Mouse (Mus musculus) ES-E14 (cell line): Measurements from ENCODE around the gene Ksr1. TPM values are rescaled to one million over a fixed set of nuclear protein-coding genes. Genes with fewer than 3 reads are reported as not detected.

Source experiments
- DNase-seq: peaks from one replicate; pipeline ENCODE4 v3.0.0-alpha.2; 2013; ENCODE audit warnings: low read depth, low spot score
- H3K27ac ChIP-seq: 2 replicates; pipeline ENCODE4 v1.5.1; 2012; ENCODE audit warnings: low read depth, mild to moderate bottlenecking, low read length, moderate library complexity, mixed read lengths; ENCODE audit not compliant: poor library complexity, insufficient read depth, severe bottlenecking
- H3K36me3 ChIP-seq: 2 replicates; pipeline ENCODE4 v1.6.1; 2012; ENCODE audit warnings: mild to moderate bottlenecking, low read length, moderate library complexity, mixed read lengths; ENCODE audit not compliant: control insufficient read depth, poor library complexity, insufficient read depth, severe bottlenecking
- H3K4me1 ChIP-seq, 2 experiments: fragments of 150-350 bp in 1 of 2; sonication (generic) in 1 of 2; 2 replicates each; pipeline ENCODE4 v1.6.1; 2012; ENCODE audit warnings: low read length in 2 of 2, mild to moderate bottlenecking in 1 of 2, mixed read lengths in 1 of 2; ENCODE audit not compliant: control insufficient read depth in 2 of 2, insufficient read depth in 2 of 2, poor library complexity in 1 of 2
- H3K4me3 ChIP-seq, 2 experiments: fragments of 150-350 bp in 1 of 2; sonication (generic) in 1 of 2; 2 replicates each; pipeline ENCODE4 v1.5.1; 2012; ENCODE audit warnings: low read length in 2 of 2, low read depth in 1 of 2, mild to moderate bottlenecking in 1 of 2, mixed read lengths in 1 of 2; ENCODE audit not compliant: insufficient read depth in 1 of 2, poor library complexity in 1 of 2, severe bottlenecking in 1 of 2
- H3K9ac ChIP-seq: 2 replicates; pipeline ENCODE4 v1.6.1; 2012; ENCODE audit warnings: low read depth, mild to moderate bottlenecking, low read length, mixed read lengths; ENCODE audit not compliant: poor library complexity, insufficient read depth, severe bottlenecking
- H3K9me3 ChIP-seq: fragments of 150-350 bp; sonication (generic); 2 replicates; pipeline ENCODE4 v1.6.1; 2012; ENCODE audit warnings: low read depth, mild to moderate bottlenecking, low read length; ENCODE audit not compliant: control insufficient read depth, insufficient read depth
- CHD2 ChIP-seq: IDR thresholded peaks from 2 replicates; pipeline ENCODE4 v1.6.1; 2014; ENCODE audit warnings: mild to moderate bottlenecking, low read depth, low read length, inconsistent platforms
- HCFC1 ChIP-seq: IDR thresholded peaks from 2 replicates; pipeline ENCODE4 v1.6.1; 2012; ENCODE audit warnings: low read length, inconsistent platforms, borderline replicate concordance; ENCODE audit not compliant: insufficient read depth
- MAFK ChIP-seq: IDR thresholded peaks from 2 replicates; pipeline ENCODE4 v1.6.1; 2014; ENCODE audit warnings: mild to moderate bottlenecking, low read depth, low read length, inconsistent platforms; ENCODE audit not compliant: insufficient read depth
- ZC3H11A ChIP-seq: IDR thresholded peaks from 2 replicates; pipeline ENCODE4 v1.6.1; 2012; ENCODE audit warnings: low read depth, mild to moderate bottlenecking, inconsistent platforms, low read length, borderline replicate concordance
- ZNF384 ChIP-seq: IDR thresholded peaks from 2 replicates; pipeline ENCODE4 v1.6.1; 2012; ENCODE audit warnings: low read depth, low read length, inconsistent platforms
- in situ Hi-C, 2 experiments: fragments of 600-800 bp; cut with MboI; formaldehyde crosslinking; loops; one replicate each; pipeline ENCODE4 v1.15.1; 2025; ENCODE audit warnings: low sequenced_read_pairs in 2 of 2, inconsistent platforms in 1 of 2; ENCODE audit not compliant: unreplicated experiment in 2 of 2
- total RNA-seq: library from RNA; depleted of rRNA; stranded (reverse); fragments of 300-350 nt; gene quantifications from 2 replicates; pipeline ENCODE4 v1.2.3, GENCODE M21; 2012

Ksr1 gene
- total RNA-seq, 1 experiment: 11.3 TPM

- in situ Hi-C loops: loop anchor here in 1 of 2 experiments (10.0 kb wide), 1 partner anchor 177 kb away; no protein-coding TSS in a partner anchor
Observed at GRCm38 (mm10) chr11:79037555-79037954, 108.7 kb downstream of the Ksr1 start.

GRCm38 (mm10) chr11:79036324-79036723 is 109.9 kb downstream of the Ksr1 start:
- no peaks in the 10 kb centered on the region for H3K9me3 ChIP-seq
- in situ Hi-C loops: loop anchor here in 1 of 2 experiments (10.0 kb wide), 1 partner anchor 178 kb away; no protein-coding TSS in a partner anchor

More at GRCm38 (mm10) chr11:79037555-79037954, 108.7 kb downstream of the Ksr1 start:
- H3K4me1 ChIP-seq: no peaks in the 10 kb centered on the region
- DNase-seq: no peak
- H3K36me3 ChIP-seq: no peaks in the 10 kb centered on the region
- H3K4me3 ChIP-seq: no peak overlapping the region
- H3K9me3 ChIP-seq: no peaks in the 10 kb centered on the region
- H3K9ac ChIP-seq: no peak overlapping the region
- H3K27ac ChIP-seq: no peak overlapping the region
- TF ChIP-seq ZNF384 (no peak), ZC3H11A (no peak), MAFK (no peak)

GRCm38 (mm10) chr11:79033636-79034035 is 112.6 kb downstream of the Ksr1 start:
- Histone ChIP-seq H3K36me3 (no peaks in the 10 kb centered on the region), H3K9me3 (no peaks in the 10 kb centered on the region), H3K4me3 (no peak overlapping the region; a peak in 1 of 4 replicates), H3K9ac (no peak overlapping the region), H3K4me1 (peaks cover 0 to 5% of the 10 kb centered on the region in 2 experiments; a peak in 1 of 4 replicates), H3K27ac (no peak overlapping the region)
- no peak for DNase-seq
- TF ChIP-seq ZC3H11A (no peak), MAFK (no peak), HCFC1 (no peak), CHD2 (no peak), ZNF384 (no peak)
- in situ Hi-C loops: loop anchor here (5.0 to 10.0 kb wide), 2 partner anchors 179 to 181 kb away; no protein-coding TSS in a partner anchor

More at GRCm38 (mm10) chr11:79036324-79036723, 109.9 kb downstream of the Ksr1 start:
- DNase-seq: no peak
- Histone ChIP-seq H3K4me3 (no peak overlapping the region), H3K9ac (no peak overlapping the region), H3K4me1 (no peaks in the 10 kb centered on the region), H3K27ac (no peak overlapping the region), H3K36me3 (no peaks in the 10 kb centered on the region)
- TF ChIP-seq ZC3H11A: no peak
- TF ChIP-seq MAFK: no peak
- TF ChIP-seq HCFC1: no peak
- no peak for TF ChIP-seq ZNF384
- no peak for TF ChIP-seq CHD2

- TF ChIP-seq HCFC1: no peak
- TF ChIP-seq CHD2: no peak
- TF ChIP-seq MAFK: no peak
- TF ChIP-seq ZC3H11A: no peak
- no peak for TF ChIP-seq ZNF384
- DNase-seq: no peak
- Histone ChIP-seq H3K36me3 (no peaks in the 10 kb centered on the region), H3K9me3 (no peaks in the 10 kb centered on the region), H3K27ac (no peak overlapping the region), H3K9ac (no peak overlapping the region), H3K4me1 (peaks cover 0 to 5% of the 10 kb centered on the region in 2 experiments; a peak in 1 of 4 replicates), H3K4me3 (no peak overlapping the region)
- in situ Hi-C loops: loop anchor here (5.0 to 10.0 kb wide), 2 partner anchors 179 to 182 kb away; no protein-coding TSS in a partner anchor
Observed at GRCm38 (mm10) chr11:79033021-79033420, 113.2 kb downstream of the Ksr1 start.
